Mouse (Mus musculus) CH12.LX (cell line): ENCODE measurements around the gene Camk2n1. TPM values are rescaled to one million over a fixed set of nuclear protein-coding genes. Genes with fewer than 3 reads are reported as not detected.

ENCODE experiments used
- DNase-seq: peaks from one replicate; pipeline ENCODE4 v3.0.0-alpha.2; 2013; ENCODE audit errors: extremely low read depth
- H3K27ac ChIP-seq: 2 replicates; pipeline ENCODE4 v1.5.1; 2012; ENCODE audit warnings: low read depth, mild to moderate bottlenecking, control low read depth, moderate library complexity; ENCODE audit not compliant: insufficient read depth
- H3K27me3 ChIP-seq: replicated peaks from 2 replicates; pipeline ENCODE3; 2012; ENCODE audit warnings: inconsistent platforms
- H3K36me3 ChIP-seq, 2 experiments: replicated peaks in 1 of 2; 2 replicates each; pipeline versions ENCODE3 to v1.6.1; 2012; ENCODE audit warnings: inconsistent platforms in 1 of 2, low read length in 1 of 2, mild to moderate bottlenecking in 1 of 2, mixed read lengths in 1 of 2, moderate library complexity in 1 of 2; ENCODE audit not compliant: control insufficient read depth in 1 of 2, insufficient read depth in 1 of 2
- H3K4me1 ChIP-seq, 2 experiments: 2 replicates each; pipeline ENCODE4 v1.6.1; 2012; ENCODE audit warnings: inconsistent platforms in 1 of 2, moderate library complexity in 1 of 2; ENCODE audit not compliant: insufficient read depth in 2 of 2, control insufficient read depth in 1 of 2
- H3K4me2 ChIP-seq: 2 replicates; pipeline ENCODE4 v1.6.1; 2012; ENCODE audit warnings: low read depth, mild to moderate bottlenecking, control low read depth; ENCODE audit not compliant: poor library complexity, insufficient read depth, severe bottlenecking
- H3K4me3 ChIP-seq, 3 experiments: fragments of 150-350 bp in 1 of 3; sonication (generic) in 1 of 3; replicated peaks in 1 of 3; 2 replicates each; pipeline versions ENCODE3 to v1.5.1; 2011 to 2012; ENCODE audit warnings: low read depth in 2 of 3, low read length in 2 of 3, mild to moderate bottlenecking in 2 of 3, moderate library complexity in 2 of 3, control low read depth in 1 of 3, improper control_type of control experiment in 1 of 3, inconsistent platforms in 1 of 3, mixed read lengths in 1 of 3; ENCODE audit not compliant: poor library complexity in 1 of 3
- H3K79me2 ChIP-seq: replicated peaks from 2 replicates; pipeline ENCODE4 v1.6.1; 2012; ENCODE audit warnings: mild to moderate bottlenecking, moderate library complexity; ENCODE audit not compliant: control insufficient read depth, poor library complexity, insufficient read depth, severe bottlenecking; ENCODE audit errors: extremely low read depth
- H3K9ac ChIP-seq: 2 replicates; pipeline ENCODE4 v1.6.1; 2012; ENCODE audit warnings: low read depth, mild to moderate bottlenecking, control low read depth, moderate library complexity; ENCODE audit not compliant: insufficient read depth
- H3K9me3 ChIP-seq: replicated peaks from 2 replicates; pipeline ENCODE3; 2012; ENCODE audit warnings: low read length, inconsistent platforms, mixed read lengths
- CHD1 ChIP-seq: IDR thresholded peaks from 2 replicates; pipeline ENCODE4 v1.6.1; 2012; ENCODE audit warnings: low read depth, low read length, improper control_type of control experiment, inconsistent platforms
- CHD2 ChIP-seq: IDR thresholded peaks from 2 replicates; pipeline ENCODE4 v1.6.1; 2011; ENCODE audit warnings: low read length, improper control_type of control experiment
- CTCF ChIP-seq, 2 experiments: IDR thresholded peaks in 1 of 2; conservative IDR thresholded peaks in 1 of 2; 2 replicates each; pipeline ENCODE4 v1.5.1; 2011 to 2012; ENCODE audit warnings: low read depth in 2 of 2, low read length in 2 of 2, improper control_type of control experiment in 1 of 2, inconsistent platforms in 1 of 2, mild to moderate bottlenecking in 1 of 2, moderate library complexity in 1 of 2
- ELF1 ChIP-seq: IDR thresholded peaks from 2 replicates; pipeline ENCODE4 v1.6.1; 2014; ENCODE audit warnings: low read depth, mild to moderate bottlenecking, inconsistent platforms, low read length, improper control_type of control experiment
- ETS1 ChIP-seq: conservative IDR thresholded peaks from 2 replicates; pipeline ENCODE4 v1.6.1; 2012; ENCODE audit warnings: low read depth, mild to moderate bottlenecking, inconsistent platforms, low read length, improper control_type of control experiment, moderate library complexity
- HCFC1 ChIP-seq: IDR thresholded peaks from 2 replicates; pipeline ENCODE4 v1.6.1; 2012; ENCODE audit warnings: low read depth, mild to moderate bottlenecking, inconsistent platforms, low read length, improper control_type of control experiment
- JUN ChIP-seq: IDR thresholded peaks from 2 replicates; pipeline ENCODE4 v1.6.1; 2011; ENCODE audit warnings: low read depth, mild to moderate bottlenecking, low read length, improper control_type of control experiment, moderate library complexity; ENCODE audit not compliant: insufficient read depth
- JUND ChIP-seq: conservative IDR thresholded peaks from 2 replicates; pipeline ENCODE4 v1.6.1; 2011; ENCODE audit warnings: low read depth, low read length, improper control_type of control experiment
- KAT2A ChIP-seq: IDR thresholded peaks from 2 replicates; pipeline ENCODE4 v1.6.1; 2012; ENCODE audit warnings: low read length, improper control_type of control experiment, inconsistent platforms; ENCODE audit not compliant: insufficient replicate concordance
- MAX ChIP-seq: IDR thresholded peaks from 2 replicates; pipeline ENCODE4 v1.6.1; 2011; ENCODE audit warnings: low read length, improper control_type of control experiment
- MXI1 ChIP-seq: IDR thresholded peaks from 2 replicates; pipeline ENCODE4 v1.6.1; 2011; ENCODE audit warnings: mild to moderate bottlenecking, low read depth, low read length, improper control_type of control experiment
- NELFE ChIP-seq: IDR thresholded peaks from 2 replicates; pipeline ENCODE4 v1.6.1; 2011; ENCODE audit warnings: low read depth, low read length, improper control_type of control experiment
- NRF1 ChIP-seq: IDR thresholded peaks from 2 replicates; pipeline ENCODE4 v1.6.1; 2014; ENCODE audit warnings: low read depth, mild to moderate bottlenecking, inconsistent platforms, low read length, improper control_type of control experiment, moderate library complexity
- POLR2A ChIP-seq: IDR thresholded peaks from 2 replicates; pipeline ENCODE4 v1.6.1; 2011; ENCODE audit warnings: low read depth, mild to moderate bottlenecking, improper control_type of control experiment, low read length
- POLR2AphosphoS2 ChIP-seq: IDR thresholded peaks from 2 replicates; pipeline ENCODE4 v1.6.1; 2011; ENCODE audit warnings: low read depth, low read length, improper control_type of control experiment
- RCOR1 ChIP-seq: conservative IDR thresholded peaks from 2 replicates; pipeline ENCODE4 v1.6.1; 2012; ENCODE audit warnings: low read depth, mild to moderate bottlenecking, inconsistent platforms, low read length, improper control_type of control experiment
- UBTF ChIP-seq: IDR thresholded peaks from 2 replicates; pipeline ENCODE4 v1.6.1; 2012; ENCODE audit warnings: low read depth, mild to moderate bottlenecking, inconsistent platforms, low read length, improper control_type of control experiment, moderate library complexity
- USF2 ChIP-seq: conservative IDR thresholded peaks from 2 replicates; pipeline ENCODE4 v1.6.1; 2011; ENCODE audit warnings: low read depth, low read length, improper control_type of control experiment
- dilution Hi-C: fragments of 300-500 bp; cut with MboI; formaldehyde crosslinking; loops from 2 replicates; pipeline ENCODE4 v1.14.3; 2020; ENCODE audit warnings: low sequenced_read_pairs; ENCODE audit not compliant: extremely low pct_unique_long_range_greater_than_20kb, extremely low pct_ligation_motif_present
- in situ Hi-C: fragments of 300-500 bp; cut with MboI; formaldehyde crosslinking; loops from 3 replicates; pipeline ENCODE4 v1.14.3; 2019; ENCODE audit warnings: low sequenced_read_pairs, low pct_ligation_motif_present, low pct_unique_long_range_greater_than_20kb, mixed read lengths
- polyA plus RNA-seq: library from polyadenylated mRNA; unstranded; fragments of >175 nt; gene quantifications from 2 replicates; pipeline ENCODE4 v1.2.1, GENCODE M21; 2012; ENCODE audit warnings: low read depth; ENCODE audit not compliant: insufficient read length
- total RNA-seq, 2 experiments: library from RNA; depleted of rRNA; stranded (reverse); fragments of 300-350 nt in 1 of 2; fragments of >200 nt in 1 of 2; gene quantifications; 2 replicates each; pipeline ENCODE4 v1.2.3; 2012 to 2014

Gene Camk2n1
- total and polyA plus RNA-seq, 3 experiments = 0.13 TPM; not detected in 2

- DNase-seq = no peak
- H3K9me3 ChIP-seq = no peaks in the 10 kb centered on the region
- peaks cover 4% of the 10 kb centered on the region in 2 experiments; a peak in 3 of 4 replicates for H3K4me1 ChIP-seq
- dilution Hi-C loops (no loop called here), in situ Hi-C loops (no loop called here)
- no peak overlapping the region for H3K4me2 ChIP-seq
- no peaks in the 10 kb centered on the region for H3K36me3 ChIP-seq
- TF ChIP-seq CHD2 (no peak), NELFE (no peak), POLR2AphosphoS2 (no peak), JUND (no peak), HCFC1 (no peak), JUN (no peak), NRF1 (no peak), ELF1 (no peak), KAT2A (no peak), UBTF (no peak), POLR2A (no peak), ETS1 (no peak), USF2 (no peak), MAX (no peak), RCOR1 (no peak), MXI1 (no peak)
- H3K9ac ChIP-seq = no peak overlapping the region
- peaks cover 76% of the 10 kb centered on the region for H3K27me3 ChIP-seq
- H3K4me3 ChIP-seq = no peak overlapping the region
- no peak overlapping the region for H3K27ac ChIP-seq
- H3K79me2 ChIP-seq = no peaks in the 10 kb centered on the region
Observed at GRCm38 (mm10) chr4:138494905-138495304, 40.8 kb downstream of the Camk2n1 start.

- Histone ChIP-seq H3K4me3 (no peak overlapping the region), H3K27me3 (peaks cover 69% of the 10 kb centered on the region), H3K9me3 (no peaks in the 10 kb centered on the region), H3K4me2 (no peak overlapping the region), H3K4me1 (peaks cover 4% of the 10 kb centered on the region in 2 experiments; a peak in 3 of 4 replicates), H3K27ac (no peak overlapping the region), H3K9ac (no peak overlapping the region), H3K79me2 (no peaks in the 10 kb centered on the region), H3K36me3 (no peaks in the 10 kb centered on the region)
- dilution Hi-C loops = no loop called here
- no peak for DNase-seq
- TF ChIP-seq NELFE = no peak
- TF ChIP-seq JUND = no peak
- no peak for TF ChIP-seq CTCF (conservative IDR thresholded peaks at IDR 0.05 in 1 of 2, IDR thresholded peaks at IDR 0.05 in 1 of 2; ENCODE audit: low read depth in 2 of 2, low read length in 2 of 2)
- TF ChIP-seq CHD1 = no peak
- in situ Hi-C loops = no loop called here
Observed at GRCm38 (mm10) chr4:138495775-138496174, 41.7 kb downstream of the Camk2n1 start.
